Mouse (Mus musculus) kidney, embryonic 16.5 days (tissue): Measurements from ENCODE around the gene Des. TPM values are rescaled to one million over a fixed set of nuclear protein-coding genes. Genes with fewer than 3 reads are reported as not detected.

ENCODE experiments used
- ATAC-seq: fragments of 200-750 bp; cut with Nextera tagmentation; 2 replicates; pipeline ENCODE4 v1.8.0; 2017; ENCODE audit warnings: moderate TSS enrichment; ENCODE audit not compliant: low FRiP score, low TSS enrichment
- H3K27ac ChIP-seq: fragments of 300-500 bp; sonication (generic); 2 replicates; pipeline ENCODE4 v1.5.1; 2014; ENCODE audit warnings: low read length
- H3K27me3 ChIP-seq: fragments of 300-500 bp; sonication (generic); 2 replicates; pipeline ENCODE4 v1.6.1; 2014; ENCODE audit warnings: low read length, control low read depth, mixed read lengths; ENCODE audit not compliant: insufficient read depth
- H3K36me3 ChIP-seq: fragments of 300-500 bp; sonication (generic); 2 replicates; pipeline ENCODE4 v1.6.1; 2014; ENCODE audit warnings: low read length, control low read depth, mixed read lengths; ENCODE audit not compliant: insufficient read depth
- H3K4me1 ChIP-seq: fragments of 300-500 bp; sonication (generic); 2 replicates; pipeline ENCODE4 v1.6.1; 2014; ENCODE audit warnings: low read length, control low read depth, mixed read lengths; ENCODE audit not compliant: insufficient read depth
- H3K4me2 ChIP-seq: fragments of 300-500 bp; sonication (generic); replicated peaks from 2 replicates; pipeline ENCODE4 v1.6.1; 2014; ENCODE audit warnings: low read depth, low read length
- H3K4me3 ChIP-seq: fragments of 300-500 bp; sonication (generic); 2 replicates; pipeline ENCODE4 v1.5.1; 2014; ENCODE audit warnings: mild to moderate bottlenecking, low read length
- H3K9ac ChIP-seq: fragments of 300-500 bp; sonication (generic); replicated peaks from 2 replicates; pipeline ENCODE4 v1.6.1; 2014; ENCODE audit warnings: low read length
- H3K9me3 ChIP-seq: fragments of 300-500 bp; sonication (generic); 2 replicates; pipeline ENCODE4 v1.6.1; 2016; ENCODE audit warnings: low read length, control low read depth
- WGBS: fragments of 180-500 bp; shearing (Covaris S2); extraction: QIAGEN DNeasy Blood & Tissue Kit; methylation state at CpG from one replicate; pipeline ENCODE4 v1.1.7; 2014; 5-methylcytosine and 5-hydroxymethylcytosine counted together
- polyA plus RNA-seq: library from polyadenylated mRNA; unstranded; fragments of >200 nt; fragmentation: Nextera tagmentation; extraction: Ambion mirVana; gene quantifications from 2 replicates; pipeline ENCODE4 v1.2.1, GENCODE M21; 2015

The Des gene
- polyA plus RNA-seq, 1 experiment from 2014 or later: 53.6 TPM

GRCm38 (mm10) chr1:75369360-75369983 is 9.3 kb downstream of the Des start:
- Histone ChIP-seq H3K4me2 (peak overlapping the region; percentile 41), H3K27ac (no peak overlapping the region), H3K36me3 (no peaks in the 10 kb centered on the region), H3K9me3 (no peaks in the 10 kb centered on the region), H3K9ac (no peak overlapping the region), H3K27me3 (peaks cover 8% of the 10 kb centered on the region; the same call in 1 of the 2 replicates), H3K4me1 (peaks cover 14% of the 10 kb centered on the region), H3K4me3 (no peak overlapping the region)
- peak; percentile 43; the same call in 1 of the 2 replicates for ATAC-seq
- WGBS: 24% methylated on average over 25 of the region's 25 CpGs

- WGBS: 30% methylated on average over 13 of the region's 13 CpGs
- ATAC-seq: peak; percentile 65
- Histone ChIP-seq H3K4me3 (no peak overlapping the region), H3K27me3 (peaks cover 10% of the 10 kb centered on the region; the same call in 1 of the 2 replicates), H3K4me2 (no peak overlapping the region; the same call in 1 of the 2 replicates), H3K27ac (peak overlapping the region; percentile 48; the same call in 1 of the 2 replicates), H3K4me1 (peaks cover 20% of the 10 kb centered on the region), H3K36me3 (no peaks in the 10 kb centered on the region), H3K9me3 (no peaks in the 10 kb centered on the region), H3K9ac (0 out of 2 replicates have a peak overlapping the region, but pooled peaks have one; percentile 19)
These were observed 10.0 kb downstream of the Des start for GRCm38 (mm10) chr1:75369984-75370660.

GRCm38 (mm10) chr1:75371317-75372095 is 11.4 kb downstream of the Des start:
- 59% methylated on average over 13 of the region's 13 CpGs for WGBS
- Histone ChIP-seq H3K27me3 (peaks cover 23% of the 10 kb centered on the region; the same call in 1 of the 2 replicates), H3K4me3 (no peak overlapping the region), H3K36me3 (no peaks in the 10 kb centered on the region), H3K4me2 (no peak overlapping the region), H3K9ac (no peak overlapping the region), H3K4me1 (peaks cover 29% of the 10 kb centered on the region), H3K9me3 (no peaks in the 10 kb centered on the region), H3K27ac (no peak overlapping the region)
- no peak for ATAC-seq

- H3K4me2 ChIP-seq: no peak overlapping the region
These were observed 12.3 kb downstream of the Des start for GRCm38 (mm10) chr1:75372450-75372849.

GRCm38 (mm10) chr1:75373276-75373675 is 13.1 kb downstream of the Des start:
- WGBS: 81% methylated on average over 3 of the region's 3 CpGs

More at GRCm38 (mm10) chr1:75372450-75372849, 12.3 kb downstream of the Des start:
- no peak overlapping the region for H3K4me3 ChIP-seq
- H3K9me3 ChIP-seq: no peaks in the 10 kb centered on the region
- H3K9ac ChIP-seq: no peak overlapping the region
- ATAC-seq: no peak
- 80% methylated on average over 3 of the region's 3 CpGs for WGBS
- peaks cover 29% of the 10 kb centered on the region for H3K4me1 ChIP-seq
- peaks cover 27% of the 10 kb centered on the region; the same call in 1 of the 2 replicates for H3K27me3 ChIP-seq
- no peak overlapping the region for H3K27ac ChIP-seq
- H3K36me3 ChIP-seq: no peaks in the 10 kb centered on the region

GRCm38 (mm10) chr1:75374950-75375936 is 15.1 kb downstream of the Des start, which contains the start of gene Speg:
Gene Speg (plus strand): TSS chr1:75375297.
- peak; percentile 59 for ATAC-seq
- no peaks in the 10 kb centered on the region for H3K9me3 ChIP-seq
- H3K27me3 ChIP-seq: peaks cover 27% of the 10 kb centered on the region
- peak within 1 kb of the TSS; percentile 34 for H3K4me3 ChIP-seq
- no peak within 1 kb of the TSS for H3K27ac ChIP-seq
- WGBS: 5% methylated on average over 57 of the region's 57 CpGs
- H3K9ac ChIP-seq: peak within 1 kb of the TSS; percentile 70
- peak within 1 kb of the TSS; percentile 66 for H3K4me2 ChIP-seq
- H3K4me1 ChIP-seq: peaks cover 18% of the 10 kb centered on the region
- H3K36me3 ChIP-seq: no peaks in the 10 kb centered on the region

More at GRCm38 (mm10) chr1:75373276-75373675, 13.1 kb downstream of the Des start:
- Histone ChIP-seq H3K4me3 (no peak overlapping the region), H3K27ac (no peak overlapping the region), H3K27me3 (peaks cover 28% of the 10 kb centered on the region; the same call in 1 of the 2 replicates), H3K4me2 (no peak overlapping the region), H3K9me3 (no peaks in the 10 kb centered on the region), H3K36me3 (no peaks in the 10 kb centered on the region), H3K4me1 (peaks cover 29% of the 10 kb centered on the region), H3K9ac (no peak overlapping the region)
- ATAC-seq: no peak

- Histone ChIP-seq H3K4me2 (no peak overlapping the region), H3K27me3 (peaks cover 23% of the 10 kb centered on the region), H3K9me3 (no peaks in the 10 kb centered on the region), H3K9ac (no peak overlapping the region), H3K4me3 (no peak overlapping the region), H3K4me1 (peaks cover 33% of the 10 kb centered on the region), H3K36me3 (no peaks in the 10 kb centered on the region), H3K27ac (no peak overlapping the region)
- WGBS: 70% methylated on average over 2 of the region's 2 CpGs
- no peak for ATAC-seq
These were observed 19.1 kb downstream of the Des start for GRCm38 (mm10) chr1:75379196-75379595.

GRCm38 (mm10) chr1:75379931-75380330 is 19.8 kb downstream of the Des start:
- Histone ChIP-seq H3K4me1 (peaks cover 34% of the 10 kb centered on the region), H3K27ac (no peak overlapping the region), H3K9me3 (no peaks in the 10 kb centered on the region), H3K27me3 (peaks cover 18% of the 10 kb centered on the region), H3K36me3 (no peaks in the 10 kb centered on the region), H3K4me3 (no peak overlapping the region), H3K9ac (no peak overlapping the region), H3K4me2 (no peak overlapping the region)
- no peak for ATAC-seq
- 57% methylated on average over 8 of the region's 8 CpGs for WGBS

GRCm38 (mm10) chr1:75380951-75381350 is 20.8 kb downstream of the Des start:
- 46% methylated on average over 2 of the region's 2 CpGs for WGBS
- Histone ChIP-seq H3K4me2 (no peak overlapping the region), H3K27me3 (peaks cover 12% of the 10 kb centered on the region), H3K9me3 (no peaks in the 10 kb centered on the region), H3K36me3 (no peaks in the 10 kb centered on the region), H3K27ac (0 out of 2 replicates have a peak overlapping the region, but pooled peaks have one; percentile 7), H3K4me3 (no peak overlapping the region), H3K9ac (no peak overlapping the region), H3K4me1 (peaks cover 34% of the 10 kb centered on the region)
- ATAC-seq: no peak
